Mouse (Mus musculus) mature B cell (primary cell): ENCODE data around the gene Olfr1324.
"Not testable (repeated sequence)": the region's sequence is repeated elsewhere in the genome, so short reads cannot be mapped to it uniquely, and the experiment has no call there.

Source experiments
- in situ Hi-C: fragments of 300-500 bp; cut with MboI; formaldehyde crosslinking; loops from 2 replicates; pipeline ENCODE4 v1.14.3; 2019

The Olfr1324 gene

DNA sequence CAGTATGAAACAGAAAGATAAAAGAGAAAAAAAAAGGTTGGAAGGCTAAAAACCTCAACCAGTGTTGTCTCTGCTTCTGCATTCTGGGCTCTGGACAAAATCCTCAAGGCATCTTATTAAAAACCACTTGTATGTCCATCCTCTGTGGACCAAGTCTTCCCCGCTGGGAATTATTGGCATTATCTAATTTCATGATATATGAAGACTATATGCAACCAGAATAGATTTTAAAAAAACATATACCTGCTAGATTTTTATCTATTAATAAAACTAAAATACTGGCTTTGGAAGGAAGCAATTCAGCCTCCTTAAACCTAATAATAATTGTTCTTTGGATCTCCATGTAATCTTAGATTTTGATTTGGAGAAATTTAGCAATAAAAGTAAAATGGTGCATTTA lies at the start of gene Olfr1324:
Gene Olfr1324 (minus strand): TSS at position 101 of the 400 bp plus-strand sequence.
- in situ Hi-C loops, result no loop called here

DNA sequence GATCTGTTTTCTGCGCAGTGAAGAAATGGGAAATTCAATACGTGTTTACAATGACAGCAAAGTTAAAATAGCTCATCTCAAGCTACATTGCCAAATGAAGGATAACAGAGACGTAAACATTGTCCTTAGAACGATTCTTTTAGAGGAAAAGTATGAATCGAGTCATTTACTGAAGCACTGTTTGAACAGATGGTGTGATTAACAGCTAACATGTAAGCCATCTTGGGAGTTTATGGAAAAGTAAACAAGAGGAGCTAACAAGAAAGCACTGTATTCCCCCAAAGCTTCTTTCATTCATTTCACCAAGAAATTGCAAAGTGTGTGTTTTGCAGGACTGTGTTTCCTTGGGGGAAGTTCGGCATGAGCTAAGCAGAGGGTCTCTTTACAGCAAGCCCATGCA lies 42.0 kb upstream of the Olfr1324 start:
- in situ Hi-C loops, result not testable (repeated sequence)

DNA sequence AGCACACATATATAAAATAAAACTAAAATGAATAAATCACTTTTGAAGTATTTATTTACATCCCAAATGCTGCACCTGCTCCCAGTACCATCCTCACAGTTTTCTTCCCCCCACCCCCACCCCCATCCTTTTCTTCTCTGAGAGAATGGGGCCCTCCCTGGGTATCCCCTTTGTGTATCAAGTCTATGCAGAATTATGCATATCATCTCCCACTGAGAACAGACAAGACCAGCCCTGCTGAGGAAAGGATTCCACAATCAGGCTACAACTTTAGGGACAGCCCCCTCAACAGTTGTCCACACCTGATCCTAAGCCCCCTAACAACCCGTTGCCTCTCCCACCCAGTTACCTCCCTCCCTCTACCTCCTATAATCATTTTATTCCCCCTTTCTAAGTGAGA lies 27.8 kb upstream of the Olfr1324 start:
- in situ Hi-C loops, result no loop called here

DNA sequence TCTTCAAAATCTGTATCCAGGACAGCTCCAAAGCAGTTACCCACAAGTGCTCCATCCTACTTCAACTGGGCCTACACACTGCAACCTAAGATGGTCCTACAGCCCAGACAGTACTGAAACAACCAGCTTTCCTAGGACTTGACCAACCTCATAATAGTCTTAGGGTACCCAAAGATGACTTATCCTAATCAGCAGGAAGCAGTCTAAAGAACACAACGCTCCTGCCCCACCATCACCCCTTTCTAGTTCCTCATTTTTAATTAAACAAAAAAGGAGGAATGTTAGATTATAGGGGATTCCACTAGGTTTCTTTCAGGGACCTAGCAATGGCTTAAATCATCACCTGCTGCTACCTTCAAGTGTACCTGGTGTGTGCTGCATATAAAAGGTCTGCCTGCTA lies 15.1 kb upstream of the Olfr1324 start:
- in situ Hi-C loops, result no loop called here

- in situ Hi-C loops, result no loop called here
Measured at GRCm38 (mm10) chrX:50442696-50443095, 14.4 kb upstream of the Olfr1324 start.

DNA sequence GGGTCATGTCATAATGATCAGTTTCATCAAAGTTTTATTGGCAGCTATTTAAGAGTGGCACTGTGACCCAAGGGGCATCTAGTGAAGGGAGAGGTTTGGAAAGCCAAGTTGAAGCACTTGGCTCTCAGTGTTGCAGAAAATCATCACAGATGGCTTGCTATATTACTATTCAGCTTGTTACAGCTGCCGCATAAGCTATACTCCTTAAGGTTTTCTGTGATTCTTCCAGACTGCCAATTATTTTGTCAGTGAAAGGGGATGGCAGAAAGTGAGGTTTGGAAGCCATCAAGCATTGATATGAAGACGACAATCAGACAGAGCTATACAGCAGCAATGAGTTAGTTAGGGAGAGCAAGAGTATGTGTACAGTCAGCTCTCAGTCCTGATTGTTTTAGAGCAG lies 4.2 kb upstream of the Olfr1324 start:
- in situ Hi-C loops, result no loop called here

DNA sequence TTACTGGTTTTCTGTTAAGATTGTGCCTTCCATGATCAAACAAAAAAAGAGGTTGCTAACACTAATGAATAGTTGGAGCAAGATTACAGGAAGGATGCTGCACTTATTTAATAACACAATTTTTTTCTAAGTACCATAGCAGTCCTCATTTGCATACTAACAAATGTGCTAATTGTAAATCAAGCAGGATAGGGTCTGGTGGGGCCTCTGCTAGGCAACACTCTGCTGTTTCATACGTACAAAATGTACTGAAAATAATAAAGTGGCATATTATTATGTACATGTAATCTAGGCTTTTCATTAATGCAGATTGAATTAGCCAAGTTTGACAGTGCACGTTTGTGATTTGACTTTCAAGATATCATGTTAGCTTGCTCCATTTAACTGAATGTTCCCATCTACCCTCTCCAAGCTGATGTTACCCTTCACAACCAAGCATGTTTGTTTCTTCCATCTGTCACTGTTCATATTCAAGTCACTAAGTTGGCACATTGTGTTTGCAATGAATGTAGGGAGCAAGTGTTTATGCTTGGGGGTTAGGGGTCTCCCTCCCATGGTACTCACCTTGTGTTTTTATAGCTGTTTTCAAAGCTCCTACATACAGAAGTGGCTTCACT lies 478 bp downstream of the Olfr1324 start:
- in situ Hi-C loops, result no loop called here

DNA sequence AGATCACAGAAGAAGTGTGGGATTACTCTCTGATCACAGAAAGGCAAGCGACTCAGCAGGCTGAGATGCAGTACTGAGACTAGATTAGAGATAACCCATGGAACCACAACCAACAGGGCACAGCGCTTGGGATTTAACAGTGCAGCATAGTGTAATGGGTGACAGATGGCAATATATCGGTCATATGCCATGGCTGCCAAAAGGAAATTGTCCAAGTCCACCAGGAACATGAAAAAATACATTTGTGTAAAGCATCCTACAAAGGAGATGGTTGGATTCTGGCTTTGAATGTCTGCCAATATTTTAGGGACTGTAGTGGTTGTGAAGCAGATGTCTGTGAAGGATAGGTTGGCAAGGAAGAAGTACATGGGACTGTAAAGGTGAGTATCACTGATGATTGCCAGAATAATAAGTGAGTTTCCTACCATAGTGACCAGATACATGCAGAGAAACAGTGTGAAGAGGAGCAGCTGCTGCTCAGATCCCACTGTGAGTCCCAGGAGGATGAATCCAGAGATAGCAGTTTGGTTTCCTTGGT lies 2.3 kb downstream of the Olfr1324 start:
- in situ Hi-C loops, result no loop called here

DNA sequence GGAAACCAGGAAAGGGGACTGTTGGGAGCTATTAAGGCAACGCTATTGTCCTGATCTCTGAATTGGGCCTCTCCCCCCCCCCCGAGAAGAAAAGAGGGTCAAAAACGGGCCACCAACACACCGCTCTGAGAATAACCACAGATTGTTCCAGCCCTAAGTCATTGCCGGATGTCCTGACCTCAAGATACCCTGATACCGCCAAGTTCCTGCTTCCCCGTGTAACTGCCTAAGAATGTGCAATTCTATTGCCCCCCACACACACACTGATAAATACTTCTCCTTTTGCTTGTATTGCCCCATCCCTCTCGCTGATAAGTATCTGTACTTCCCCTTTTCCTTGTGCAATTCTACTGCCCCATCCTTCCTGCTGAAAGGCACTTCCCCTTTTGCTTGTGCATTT lies 17.9 kb downstream of the Olfr1324 start:
- in situ Hi-C loops, result not testable (repeated sequence)

- in situ Hi-C loops, result not testable (repeated sequence)
Measured at GRCm38 (mm10) chrX:50390616-50391015, 37.7 kb downstream of the Olfr1324 start.

DNA sequence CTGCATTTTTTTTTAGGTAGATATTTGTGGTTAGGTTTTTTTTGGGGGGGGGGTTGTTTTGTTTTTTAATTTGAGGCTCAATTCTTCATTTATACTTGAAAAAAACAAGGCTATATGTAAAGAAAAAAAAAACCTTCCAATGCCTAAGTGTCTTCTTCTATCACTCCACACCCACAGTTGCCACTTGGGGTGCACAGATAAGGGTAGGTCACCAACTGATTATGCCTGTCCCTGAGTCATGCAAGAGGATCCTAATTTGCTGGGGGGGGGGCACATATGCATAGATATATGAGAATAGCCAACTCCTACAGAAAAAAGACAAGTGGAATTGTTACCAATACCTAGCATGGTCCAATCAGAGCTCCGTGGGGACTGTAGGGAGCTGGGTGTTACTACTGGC lies 53.3 kb downstream of the Olfr1324 start:
- in situ Hi-C loops, result no loop called here
